Mouse (Mus musculus): ENCODE data around the gene Zfp36l1.

DNA sequence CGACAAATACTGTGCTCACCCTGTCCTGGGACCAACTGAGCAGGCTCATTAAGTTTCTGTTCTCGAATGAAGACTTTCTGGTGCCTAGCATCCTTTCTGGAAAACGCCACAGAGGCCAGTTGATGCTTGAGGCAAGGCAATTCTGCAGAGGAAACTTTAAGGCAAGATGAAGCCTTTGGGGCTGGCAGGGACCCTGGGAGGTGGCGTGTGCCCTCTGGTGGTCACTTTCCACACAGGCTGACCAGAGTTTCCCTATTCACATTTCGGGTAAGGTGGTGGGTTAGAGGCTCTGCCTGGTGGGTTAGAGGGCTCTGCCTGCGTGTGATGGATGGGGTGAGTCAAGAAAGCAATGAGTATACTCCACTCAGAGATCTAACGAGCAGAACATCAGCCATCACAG is 28.7 kb upstream of the Zfp36l1 start:
- TF ChIP-seq POLR2A (IDR thresholded peaks at IDR 0.05; ENCODE audit: control insufficient read depth, extremely low read depth, insufficient read depth, low read length, poor library complexity) (no peak), CTCF (IDR thresholded peaks at IDR 0.05; ENCODE audit: borderline replicate concordance, control insufficient read depth, extremely low read depth, insufficient read depth, low read length, poor library complexity) (peak; percentile 93)

Measured in thymus, adult 2 months (tissue).